Comparison of ENCODE assay signal across 25 mouse cellular contexts in the genomic region with DNA sequence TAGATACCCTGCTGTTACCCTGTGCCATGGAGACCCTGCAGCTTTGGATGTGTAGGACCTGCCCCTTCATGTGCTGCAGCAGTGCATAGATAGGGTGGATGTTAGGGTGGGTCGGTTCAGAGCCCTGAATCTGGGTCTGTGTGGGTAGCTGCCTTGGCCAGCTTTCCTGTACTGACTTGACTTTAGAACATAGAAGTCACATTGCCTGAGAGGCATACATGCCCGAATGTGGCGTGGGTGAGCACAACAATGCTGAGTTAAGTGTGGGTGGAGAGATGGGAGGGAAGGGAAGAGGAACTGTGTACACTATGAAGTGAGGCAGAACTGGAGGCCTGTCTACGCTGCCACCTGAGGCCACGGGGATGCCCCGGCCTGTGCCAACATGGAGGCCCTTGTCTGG. TPM values are rescaled to one million over a fixed set of nuclear protein-coding genes. Genes with fewer than 3 reads are reported as not detected.
A peak's percentile ranks its signal among the peaks of the same experiment; 100 is the strongest.
DNase-seq lines count a peak whose midpoint lies in the region; ATAC-seq and TF ChIP-seq lines count a peak whose summit lies in the region.
"Had no signal": no experiment of that assay in that cellular context is flagged by ENCODE, and none has a peak within 500 bp of the region (broad histone marks: within the 10 kb centered on the region; RNA-seq: fewer than 3 reads in every experiment).

No protein-coding gene starts in this region.

- no peak for ATAC-seq in kidney, embryonic 15.5 days (replicated peaks; ENCODE audit: low FRiP score)
- ATAC-seq: forebrain, embryonic 14.5 days; intestine, embryonic 15.5 days had no signal

- WGBS in kidney, embryonic 15.5 days: 89% methylated on average over 6 of the region's 6 CpGs

- H3K4me2 ChIP-seq in kidney, embryonic 15.5 days: no peak overlapping the region
- H3K4me2 ChIP-seq: hindbrain, embryonic 14.5 days; intestine, embryonic 15.5 days; liver, embryonic 13.5 days; lung, embryonic 14.5 days had no signal

- no peak overlapping the region for H3K9ac ChIP-seq in kidney, embryonic 15.5 days
- H3K9ac ChIP-seq: hindbrain, embryonic 14.5 days; intestine, embryonic 15.5 days; liver, embryonic 13.5 days; lung, embryonic 14.5 days had no signal

- peak in 1 of 2 experiments; percentile 34 for DNase-seq in layer of hippocampus, adult 2 months (ENCODE audit: low spot score in 2 of 2)
- DNase-seq in layer of hippocampus, postnatal 14 days (ENCODE audit: low spot score in 2 of 2): no peak
- DNase-seq in right cerebral cortex, adult 18-20 months: peak; percentile 44
- DNase-seq in right cerebral cortex, postnatal 25 days: no peak
- peak; percentile 22 for DNase-seq in layer of hippocampus, adult 9-10 months (ENCODE audit: low spot score)
- no peak for DNase-seq in lung, postnatal 36 days
- DNase-seq: adrenal gland, adult 2 months; cerebellum, adult 8-10 months; gastrocnemius, postnatal 36 days; kidney, postnatal 4 days; liver, embryonic 13.5 days; lung, embryonic 14.5 days; lung, postnatal 4 days; spleen, adult 18-20 months; thymus, adult 18-20 months had no signal

- no peak overlapping the region for H3K4me3 ChIP-seq in layer of hippocampus, adult 2 months
- H3K4me3 ChIP-seq in kidney, embryonic 15.5 days (replicated peaks): no peak overlapping the region
- H3K4me3 ChIP-seq: erythroblast, embryonic 14.5 days; heart, embryonic 10.5 days; intestine, embryonic 15.5 days; liver, embryonic 13.5 days; myocyte had no signal

- H3K27ac ChIP-seq in layer of hippocampus, adult 2 months: peak overlapping the region; percentile 74
- no peak overlapping the region for H3K27ac ChIP-seq in kidney, embryonic 15.5 days
- H3K27ac ChIP-seq: heart, embryonic 10.5 days; hindbrain, embryonic 14.5 days; intestine, embryonic 15.5 days had no signal

- H3K36me3 ChIP-seq in kidney, embryonic 15.5 days: no peaks in the 10 kb centered on the region
- H3K36me3 ChIP-seq: intestine, embryonic 15.5 days; liver, embryonic 13.5 days had no signal

- no peaks in the 10 kb centered on the region for H3K4me1 ChIP-seq in kidney, embryonic 15.5 days
- H3K4me1 ChIP-seq: intestine, embryonic 15.5 days had no signal

- no peaks in the 10 kb centered on the region for H3K27me3 ChIP-seq in kidney, embryonic 15.5 days
- H3K27me3 ChIP-seq: intestine, embryonic 15.5 days; liver, embryonic 13.5 days had no signal

- no peak for TF ChIP-seq CTCF in layer of hippocampus, adult 2 months (conservative IDR thresholded peaks at IDR 0.05)

- H3K9me3 ChIP-seq in kidney, embryonic 15.5 days (replicated peaks): no peaks in the 10 kb centered on the region
- H3K9me3 ChIP-seq: heart, embryonic 10.5 days; intestine, embryonic 15.5 days; liver, embryonic 13.5 days had no signal

RNA-seq across cellular contexts. Expression of a gene that starts 58.0 kb away (rescaled TPM):
- 10 to 100 TPM; 34.5 to 35.9 TPM for total RNA-seq in layer of hippocampus, adult 2 months (2021)
- 10 to 100 TPM; 37.0 to 40.2 TPM for total RNA-seq in layer of hippocampus, postnatal 14 days (2021)
- polyA plus RNA-seq in kidney, embryonic 15.5 days (2015; fragmentation: Nextera tagmentation; extraction: Ambion mirVana): 15.7 and 17.5 TPM in 2 replicates

RNA-seq across cellular contexts. Expression of a gene that starts 58.8 kb away (rescaled TPM):
- under 1 TPM; 0.12 to 0.20 TPM for total RNA-seq in layer of hippocampus, adult 2 months (2021)
- under 1 TPM; 0.45 to 0.67 TPM for total RNA-seq in layer of hippocampus, postnatal 14 days (2021)
- 0.04 TPM in 2 replicates for polyA plus RNA-seq in kidney, embryonic 15.5 days (2015; fragmentation: Nextera tagmentation; extraction: Ambion mirVana)
- total RNA-seq: adrenal gland, adult 2 months; gastrocnemius, postnatal 36 days; heart, postnatal 10 days had no signal
- polyA plus RNA-seq: adrenal gland, adult 2 months; erythroblast, embryonic 14.5 days; intestine, embryonic 15.5 days; kidney, embryonic 14.5 days; liver, embryonic 13.5 days; lung, embryonic 14.5 days; myocyte; urinary bladder, adult 2 months had no signal

Comparison
In these comparisons a context has a peak if more than half of its experiments do, and no peak if none do; other contexts are left out.
1. DNase-seq: peak in right cerebral cortex, adult 18-20 months (single experiment) and layer of hippocampus, adult 9-10 months (single experiment); none in layer of hippocampus, postnatal 14 days (0 of 2), right cerebral cortex, postnatal 25 days (single experiment) and lung, postnatal 36 days (single experiment).